Mouse (Mus musculus) kidney, postnatal 4 days (tissue): ENCODE measurements at regions not wholly inside any gene's neighbourhood (a gene's known extent, or its start where the extent isn't known, plus 50 kb on each side); places are given as distances from the start of the nearest gene placed in this dataset.

ENCODE experiments used
- DNase-seq, 2 experiments: peaks; one replicate each; pipeline ENCODE4 v3.0.0; 2021; ENCODE audit warnings: mixed read lengths in 2 of 2

DNA sequence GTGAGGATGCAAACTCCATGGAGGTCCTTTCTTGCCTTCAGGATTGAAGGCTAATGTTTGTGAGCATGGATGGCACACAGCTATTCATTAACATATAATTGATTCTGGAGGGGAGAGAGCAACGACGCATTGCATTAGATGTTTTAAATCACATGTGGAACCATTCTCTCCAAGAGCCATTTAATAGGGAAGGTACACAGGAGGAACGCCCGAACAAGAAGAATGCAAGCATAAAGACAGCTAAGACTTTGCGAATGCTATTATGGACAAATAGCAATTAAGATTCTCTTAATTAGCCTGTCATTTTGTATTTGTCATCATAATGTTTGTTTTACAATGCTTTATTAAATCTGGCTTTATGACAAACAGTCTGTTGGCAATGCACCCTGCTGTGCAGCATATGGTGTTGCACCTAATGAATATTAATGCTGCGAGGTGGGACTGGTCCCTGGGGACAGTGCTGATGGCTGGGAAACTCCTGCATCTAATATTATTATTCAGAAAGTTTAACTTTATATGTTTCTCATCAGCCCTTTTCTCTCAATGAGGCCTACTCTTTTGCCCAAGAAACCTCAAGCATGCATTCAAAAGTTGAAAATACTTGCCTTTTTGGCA, 497.5 kb downstream of the Pros1 start:
- DNase-seq, result no peak

- no peak for DNase-seq
Observed at GRCm38 (mm10) chr16:63369868-63370267, 494.1 kb downstream of the Epha3 start.

- DNase-seq, result no peak
Observed at GRCm38 (mm10) chr16:63371275-63371674, 492.7 kb downstream of the Epha3 start.

DNA sequence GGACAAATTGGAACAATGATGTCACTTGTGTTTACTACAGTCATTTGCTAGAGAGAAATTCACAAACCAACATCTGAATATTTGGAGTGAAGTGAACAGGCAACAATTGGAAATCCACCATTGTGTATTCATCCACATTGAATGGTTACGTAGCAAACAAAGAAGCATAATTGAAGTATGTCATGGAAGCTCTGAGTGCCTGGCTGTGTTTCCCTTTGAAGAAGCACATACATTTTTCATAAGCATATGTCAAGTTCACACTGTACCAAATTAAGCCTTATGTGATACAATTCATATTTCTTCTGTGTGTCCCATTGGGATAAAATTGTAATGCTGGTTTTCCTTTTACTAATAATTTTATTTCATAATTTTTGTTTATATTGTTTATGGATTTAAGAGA, 459.0 kb downstream of the Epha3 start:
- no peak for DNase-seq

DNA sequence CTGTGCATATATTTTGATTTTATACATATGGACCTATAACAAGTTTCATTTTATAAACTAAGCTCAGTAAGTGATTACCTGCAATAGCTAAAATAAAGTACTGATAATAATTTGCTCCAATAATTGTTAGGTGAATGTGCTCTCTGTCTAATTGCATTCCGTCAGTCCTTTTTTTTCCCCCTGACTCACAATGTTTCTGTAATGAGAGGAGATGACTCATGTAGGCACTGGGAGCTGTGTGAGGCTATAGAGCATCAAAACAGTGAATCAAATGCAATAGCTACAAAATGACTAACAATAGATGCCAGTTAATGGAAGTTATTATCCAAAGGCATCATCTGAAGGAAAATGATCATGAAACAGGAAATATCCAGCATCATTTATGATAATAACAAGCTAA, 451.3 kb downstream of the Epha3 start:
- DNase-seq, result no peak

- peak in 1 of 2 experiments; percentile 3 for DNase-seq
Observed at GRCm38 (mm10) chr16:63452301-63452700, 411.7 kb downstream of the Epha3 start.

DNA sequence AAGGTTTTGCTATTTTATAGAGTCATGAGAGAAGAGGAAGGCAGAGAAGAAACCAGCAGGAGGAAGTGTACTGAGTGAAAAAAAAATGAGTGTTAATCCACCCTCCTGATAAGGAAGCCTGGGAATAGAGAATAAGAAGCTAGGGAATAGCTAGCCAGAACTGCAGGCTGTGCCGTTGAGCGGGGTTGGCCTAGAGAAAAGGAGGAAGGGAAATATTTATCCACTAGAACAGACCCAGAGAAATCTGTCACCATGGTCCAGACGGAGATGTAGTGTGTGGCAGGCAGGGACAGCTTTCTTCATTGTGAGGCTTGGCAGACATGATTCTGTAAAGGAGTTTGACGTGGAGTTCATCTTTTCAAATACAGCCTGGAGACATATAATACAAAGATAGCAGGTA, 397.4 kb downstream of the Epha3 start:
- DNase-seq, result no peak

GRCm38 (mm10) chr16:63468851-63469250, 395.1 kb downstream of the Epha3 start:
- DNase-seq, result no peak
